Mouse (Mus musculus): Measurements from ENCODE around the gene Gm13288.
"Not testable (repeated sequence)": the region's sequence is repeated elsewhere in the genome, so short reads cannot be mapped to it uniquely, and the experiment has no call there.

- TF ChIP-seq CTCF (IDR thresholded peaks at IDR 0.05; ENCODE audit: extremely low read depth, insufficient read depth, insufficient read length, insufficient replicate concordance); POLR2A (IDR thresholded peaks at IDR 0.05; ENCODE audit: low read depth, low read length): not testable (repeated sequence)
These were observed 2.4 kb upstream of the Gm13288 start, which contains the start of gene Gm13287 for GRCm38 (mm10) chr4:88802954-88803353.
